Mouse (Mus musculus) testis, adult 2 months (tissue): Measurements from ENCODE around the gene Large1.

Source experiments
- CTCF ChIP-seq: fragments of 200-500 bp; IDR thresholded peaks from 2 replicates; pipeline ENCODE4 v1.5.1; 2012; ENCODE audit warnings: low read depth, mild to moderate bottlenecking, inconsistent platforms, low read length, moderate library complexity; ENCODE audit not compliant: control insufficient read depth, insufficient read depth, insufficient replicate concordance
- POLR2A ChIP-seq: fragments of 200-500 bp; IDR thresholded peaks from 2 replicates; pipeline ENCODE4 v1.6.1; 2012; ENCODE audit warnings: low read depth, mild to moderate bottlenecking, inconsistent platforms, low read length, moderate library complexity; ENCODE audit not compliant: control insufficient read depth

- TF ChIP-seq CTCF (no peak), POLR2A (no peak)
These were observed 151.5 kb downstream of the Large1 start for GRCm38 (mm10) chr8:73201854-73202253.
